In the genomic region with DNA sequence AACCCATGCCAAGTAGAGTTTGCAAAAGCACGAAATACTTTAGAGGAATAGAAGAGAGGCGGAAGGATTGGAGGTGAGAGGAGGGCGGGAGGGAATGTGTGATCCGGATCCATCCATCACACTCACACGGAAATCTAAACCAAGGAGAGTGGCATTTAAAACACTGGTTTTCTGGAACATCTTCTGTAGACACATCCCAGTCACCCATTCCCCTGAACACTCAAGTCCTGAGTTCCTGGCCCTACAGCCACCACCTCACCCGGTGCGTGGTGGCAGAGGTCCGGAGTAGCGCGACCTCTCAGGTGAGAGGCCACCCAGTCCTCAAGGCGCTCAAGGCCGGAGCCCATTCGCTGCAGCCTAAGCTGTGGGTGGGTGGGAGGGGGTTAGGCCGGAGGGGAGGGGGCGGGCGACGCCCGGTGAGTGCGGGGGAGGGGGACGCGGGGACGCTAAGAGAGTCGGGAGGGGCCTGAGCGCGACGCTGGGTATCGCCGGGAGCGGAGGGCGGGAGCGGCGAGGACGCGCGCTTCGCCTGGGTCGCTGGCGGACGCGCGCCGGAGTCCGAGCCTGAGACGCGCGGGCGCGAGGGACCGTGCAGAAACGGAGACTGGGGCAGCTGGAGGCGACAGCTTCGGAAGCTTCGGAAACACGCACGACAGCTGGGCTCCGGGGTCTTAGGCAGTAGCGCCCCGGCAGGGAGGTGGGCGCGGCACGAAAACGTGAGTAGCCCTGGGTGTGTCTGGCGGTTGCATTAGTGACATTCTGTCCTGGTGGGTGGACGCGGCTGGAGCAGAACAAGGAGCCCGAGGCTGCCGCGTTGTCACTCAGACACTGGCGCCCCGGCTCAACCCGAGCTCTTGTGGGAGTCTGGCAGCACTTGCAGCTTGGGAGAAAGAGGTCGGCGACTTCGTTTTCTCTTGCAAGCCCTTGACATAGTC, we compare ENCODE assay signal across 8 mouse cellular contexts. TPM values are rescaled to one million over a fixed set of nuclear protein-coding genes. Genes with fewer than 3 reads are reported as not detected.
DNase-seq lines count a peak whose midpoint lies in the region; ATAC-seq lines count a peak whose summit lies in the region.

TSS of gene Nrcam (plus strand) at position 505 of the 935 bp plus-strand sequence.

- H3K4me1 ChIP-seq in embryonic facial prominence, embryonic 10.5 days, result peaks cover 20% of the 10 kb centered on the region
- peaks cover 6 to 13% of the 10 kb centered on the region in 2 experiments; a peak in 3 of 4 replicates for H3K4me1 ChIP-seq in heart, embryonic 14.5 days (ENCODE audit: control insufficient read depth in 2 of 2, insufficient read depth in 2 of 2, low read length in 2 of 2)
- no peaks in the 10 kb centered on the region; the same call in 1 of the 2 replicates for H3K4me1 ChIP-seq in liver, embryonic 15.5 days (replicated peaks)
- peaks cover 6% of the 10 kb centered on the region; the same call in 1 of the 2 replicates for H3K4me1 ChIP-seq in neural tube, embryonic 14.5 days (ENCODE audit: control insufficient read depth, insufficient read depth, low read length)

- WGBS in embryonic facial prominence, embryonic 10.5 days, result 1% methylated on average over 74 of the region's 74 CpGs
- 3% methylated on average over 70 of the region's 74 CpGs for WGBS in heart, embryonic 14.5 days
- 3% methylated on average over 74 of the region's 74 CpGs for WGBS in liver, embryonic 15.5 days (ENCODE audit: insufficient replicate concordance)
- WGBS in neural tube, embryonic 14.5 days, result 1% methylated on average over 63 of the region's 74 CpGs

- H3K9ac ChIP-seq in heart, embryonic 14.5 days (ENCODE audit: low read length), result peak within 1 kb of the TSS; percentile 51
- no peak within 1 kb of the TSS for H3K9ac ChIP-seq in liver, embryonic 15.5 days
- peak within 1 kb of the TSS; percentile 83 for H3K9ac ChIP-seq in neural tube, embryonic 14.5 days (replicated peaks; ENCODE audit: low read depth, low read length)

- H3K27me3 ChIP-seq in embryonic facial prominence, embryonic 10.5 days (replicated peaks; ENCODE audit: low read depth, poor library complexity, severe bottlenecking), result peaks cover 54% of the 10 kb centered on the region
- peaks cover 20% of the 10 kb centered on the region for H3K27me3 ChIP-seq in heart, embryonic 14.5 days (ENCODE audit: control insufficient read depth, insufficient read depth, low read length)
- H3K27me3 ChIP-seq in liver, embryonic 15.5 days, result peaks cover 49% of the 10 kb centered on the region
- H3K27me3 ChIP-seq in neural tube, embryonic 14.5 days (ENCODE audit: control insufficient read depth, insufficient read depth, low read length), result no peaks in the 10 kb centered on the region

- H3K27ac ChIP-seq in embryonic facial prominence, embryonic 10.5 days (replicated peaks), result peak within 1 kb of the TSS; percentile 81
- no peak within 1 kb of the TSS for H3K27ac ChIP-seq in heart, embryonic 14.5 days (replicated peaks in 1 of 2; ENCODE audit: control insufficient read depth in 1 of 2, insufficient read depth in 1 of 2, low read depth in 2 of 2, low read length in 2 of 2)
- H3K27ac ChIP-seq in liver, embryonic 15.5 days (replicated peaks), result no peak within 1 kb of the TSS
- peak within 1 kb of the TSS; percentile 95 for H3K27ac ChIP-seq in neural tube, embryonic 14.5 days (ENCODE audit: low read depth, low read length)

- H3K36me3 ChIP-seq in embryonic facial prominence, embryonic 10.5 days (replicated peaks), result no peaks in the 10 kb centered on the region
- no peaks in the 10 kb centered on the region for H3K36me3 ChIP-seq in heart, embryonic 14.5 days (ENCODE audit: control insufficient read depth, insufficient read depth, low read length)
- no peaks in the 10 kb centered on the region for H3K36me3 ChIP-seq in liver, embryonic 15.5 days (replicated peaks)
- H3K36me3 ChIP-seq in neural tube, embryonic 14.5 days (ENCODE audit: control insufficient read depth, insufficient read depth, low read length), result no peaks in the 10 kb centered on the region

- H3K9me3 ChIP-seq in embryonic facial prominence, embryonic 10.5 days, result no peaks in the 10 kb centered on the region
- H3K9me3 ChIP-seq in heart, embryonic 14.5 days (ENCODE audit: control insufficient read depth, low read length), result no peaks in the 10 kb centered on the region
- no peaks in the 10 kb centered on the region for H3K9me3 ChIP-seq in liver, embryonic 15.5 days (replicated peaks)
- H3K9me3 ChIP-seq in neural tube, embryonic 14.5 days (ENCODE audit: control insufficient read depth, low read length), result no peaks in the 10 kb centered on the region

- DNase-seq in B cell, adult 2 months, result peak; percentile 7 to 21
- DNase-seq in adrenal gland, postnatal 10 days, result peak; percentile 63
- peak; percentile 76 for DNase-seq in embryonic facial prominence, embryonic 10.5 days (ENCODE audit: low spot score)
- DNase-seq in kidney, postnatal 14 days, result peak; percentile 61

- peak within 1 kb of the TSS; percentile 76 for H3K4me3 ChIP-seq in embryonic facial prominence, embryonic 10.5 days
- H3K4me3 ChIP-seq in heart, embryonic 14.5 days (ENCODE audit: control insufficient read depth in 1 of 2, insufficient read depth in 1 of 2, low read depth in 1 of 2, low read length in 2 of 2), result peak within 1 kb of the TSS; percentile 51 to 63
- peak within 1 kb of the TSS; percentile 50 for H3K4me3 ChIP-seq in liver, embryonic 15.5 days (replicated peaks)
- H3K4me3 ChIP-seq in neural tube, embryonic 14.5 days (ENCODE audit: low read depth, low read length), result peak within 1 kb of the TSS; percentile 83

- peak within 1 kb of the TSS; percentile 99 for H3K4me2 ChIP-seq in heart, embryonic 14.5 days (ENCODE audit: low read length)
- peak within 1 kb of the TSS; percentile 72 for H3K4me2 ChIP-seq in liver, embryonic 15.5 days
- H3K4me2 ChIP-seq in neural tube, embryonic 14.5 days (ENCODE audit: low read depth, low read length), result peak within 1 kb of the TSS; percentile 78

- peak; percentile 48; the same call in 1 of the 2 replicates for ATAC-seq in heart, embryonic 14.5 days (ENCODE audit: insufficient number of reproducible peaks, insufficient read depth, low FRiP score, low read depth)
- ATAC-seq in liver, embryonic 15.5 days (ENCODE audit: insufficient read depth), result 0 out of 2 replicates have a peak, but pooled peaks have one; percentile 31
- ATAC-seq in neural tube, embryonic 14.5 days (ENCODE audit: low read depth), result peak; percentile 79
- no peak for ATAC-seq in erythroid progenitor cell, adult 5-6 weeks (replicated peaks; ENCODE audit: low FRiP score, poor library complexity, severe bottlenecking)

RNA-seq across cellular contexts. Expression of gene Nrcam, which starts in this region (rescaled TPM):
- 10 to 100 TPM in 1 of 2 experiments, 1 to 10 TPM in 1; 5.8 to 12.0 TPM for total RNA-seq in adrenal gland, postnatal 10 days (2021)
- 14.5 and 15.2 TPM in 2 replicates for polyA plus RNA-seq in embryonic facial prominence, embryonic 10.5 days (2016; fragmentation: Nextera tagmentation; extraction: Ambion mirVana)
- polyA plus RNA-seq in heart, embryonic 14.5 days (2014; fragmentation: Nextera tagmentation; extraction: Ambion mirVana), result 0.67 and 1.3 TPM in 2 replicates
- 0.20 and 0.36 TPM in 2 replicates for polyA plus RNA-seq in liver, embryonic 15.5 days (2015; fragmentation: Nextera tagmentation; extraction: Ambion mirVana)
- polyA plus RNA-seq in neural tube, embryonic 14.5 days (2014; fragmentation: Nextera tagmentation; extraction: Ambion mirVana), result 136 and 175 TPM in 2 replicates
- not detected in 2 replicates for total RNA-seq in erythroid progenitor cell, adult 5-6 weeks (2015; ENCODE audit: low replicate concordance)
- total RNA-seq in erythroid progenitor cell, adult 5-6 weeks (2017; ENCODE audit: low replicate concordance), result 0.15 TPM in 1 of 2 replicates, not detected in the other

Comparison
In these comparisons a context has a peak if more than half of its experiments do, and no peak if none do; other contexts are left out.
1. RNA of gene Nrcam (total RNA-seq): 5.8 to 12.0 TPM in adrenal gland, postnatal 10 days; 0.15 TPM in erythroid progenitor cell, adult 5-6 weeks; every median in the first group is over 4 times any median in the second.
2. Peak in ATAC-seq, H3K4me3 ChIP-seq and H3K4me2 ChIP-seq in liver, embryonic 15.5 days; RNA of the gene not detected or under 1 TPM.
3. DNase-seq: peak in every context shown above with its lines; median percentile 76 in embryonic facial prominence, embryonic 10.5 days; 63 in adrenal gland, postnatal 10 days; 61 in kidney, postnatal 14 days; 14 in B cell, adult 2 months.
4. H3K27ac ChIP-seq: peak in embryonic facial prominence, embryonic 10.5 days (single experiment) and neural tube, embryonic 14.5 days (single experiment); none in heart, embryonic 14.5 days (0 of 2) and liver, embryonic 15.5 days (single experiment).
5. Peak in every context shown above with its lines, with median percentiles within 50 percentile points of each other: H3K4me3 ChIP-seq and H3K4me2 ChIP-seq.